Mouse (Mus musculus) lung, postnatal 0 days (tissue): ENCODE results near the gene 4930522H14Rik. TPM values are rescaled to one million over a fixed set of nuclear protein-coding genes. Genes with fewer than 3 reads are reported as not detected.

Experiments
- ATAC-seq: fragments of 200-750 bp; cut with Nextera tagmentation; 2 replicates; pipeline ENCODE4 v1.8.0; 2017; ENCODE audit warnings: moderate library complexity
- DNase-seq: peaks from one replicate; pipeline ENCODE4 v3.0.0-alpha.2; 2016; ENCODE audit warnings: low spot score
- H3K27ac ChIP-seq: fragments of 300-500 bp; sonication (generic); 2 replicates; pipeline ENCODE4 v1.5.1; 2014; ENCODE audit warnings: antibody characterized with exemption, mild to moderate bottlenecking, low read length, mixed read lengths
- H3K27me3 ChIP-seq: fragments of 300-500 bp; sonication (generic); replicated peaks from 2 replicates; pipeline ENCODE4 v1.6.1; 2014; ENCODE audit warnings: low read length, mixed read lengths; ENCODE audit not compliant: insufficient read depth
- H3K36me3 ChIP-seq: fragments of 300-500 bp; sonication (generic); 2 replicates; pipeline ENCODE4 v1.6.1; 2014; ENCODE audit warnings: low read length, mixed read lengths; ENCODE audit not compliant: insufficient read depth
- H3K4me1 ChIP-seq: fragments of 300-500 bp; sonication (generic); 2 replicates; pipeline ENCODE4 v1.6.1; 2014; ENCODE audit warnings: antibody characterized with exemption, low read depth, low read length, mixed read lengths; ENCODE audit not compliant: insufficient read depth
- H3K4me2 ChIP-seq: fragments of 300-500 bp; sonication (generic); replicated peaks from 2 replicates; pipeline ENCODE4 v1.6.1; 2014; ENCODE audit warnings: low read depth, mild to moderate bottlenecking, low read length, moderate library complexity, mixed read lengths
- H3K4me3 ChIP-seq: fragments of 300-500 bp; sonication (generic); 2 replicates; pipeline ENCODE4 v1.5.1; 2014; ENCODE audit warnings: low read depth, low read length
- H3K9ac ChIP-seq: fragments of 300-500 bp; sonication (generic); replicated peaks from 2 replicates; pipeline ENCODE4 v1.6.1; 2014; ENCODE audit warnings: low read depth, mild to moderate bottlenecking
- H3K9me3 ChIP-seq: fragments of 300-500 bp; sonication (generic); 2 replicates; pipeline ENCODE4 v1.6.1; 2016; ENCODE audit warnings: low read length, mixed read lengths
- CTCF ChIP-seq: IDR thresholded peaks from 2 replicates; pipeline ENCODE4 v1.5.1; 2016; ENCODE audit warnings: antibody characterized with exemption, mild to moderate bottlenecking
- EP300 ChIP-seq: IDR thresholded peaks from 2 replicates; pipeline ENCODE4 v1.6.1; 2016; ENCODE audit warnings: antibody characterized with exemption, mild to moderate bottlenecking, control low read depth
- WGBS: fragments of 180-500 bp; shearing (Covaris S2); extraction: QIAGEN DNeasy Blood & Tissue Kit; methylation state at CpG from one replicate; pipeline ENCODE4 v1.1.7; 2014; 5-methylcytosine and 5-hydroxymethylcytosine counted together
- polyA plus RNA-seq: library from polyadenylated mRNA; unstranded; fragments of >200 nt; fragmentation: Nextera tagmentation; extraction: Ambion mirVana; gene quantifications from 2 replicates; pipeline ENCODE4 v1.2.1, GENCODE M21; 2015

The 4930522H14Rik gene
- polyA plus RNA-seq, 1 experiment from 2014 or later, result not detected

DNA sequence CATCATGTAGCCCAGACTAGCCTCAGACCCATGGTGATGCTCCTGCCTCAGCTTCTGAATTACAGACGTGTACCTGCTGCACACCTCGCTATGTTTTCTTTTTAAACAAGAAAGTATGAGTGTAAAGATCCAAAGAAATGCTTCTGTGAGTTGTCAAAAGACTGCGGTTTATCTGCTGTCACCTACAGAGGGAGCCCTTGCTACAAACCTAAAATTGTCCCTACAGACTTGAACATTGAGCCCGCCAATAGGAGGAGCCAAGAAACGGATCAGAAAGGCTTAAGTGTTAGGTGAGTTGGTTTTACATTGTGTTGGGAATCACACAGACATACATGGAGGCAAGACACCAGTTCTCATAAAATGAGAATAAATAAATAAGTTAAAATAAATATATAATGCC, 26.2 kb downstream of the 4930522H14Rik start:
- TF ChIP-seq CTCF (peak; percentile 91), EP300 (no peak)
- DNase-seq, result peak; percentile 87
- Histone ChIP-seq H3K9ac (no peak overlapping the region), H3K27ac (no peak overlapping the region), H3K4me2 (no peak overlapping the region), H3K9me3 (no peaks in the 10 kb centered on the region), H3K4me3 (no peak overlapping the region), H3K36me3 (no peaks in the 10 kb centered on the region), H3K4me1 (no peaks in the 10 kb centered on the region), H3K27me3 (no peaks in the 10 kb centered on the region)
- WGBS, result 3% methylated on average over 5 of the region's 5 CpGs
- peak; percentile 43 for ATAC-seq

DNA sequence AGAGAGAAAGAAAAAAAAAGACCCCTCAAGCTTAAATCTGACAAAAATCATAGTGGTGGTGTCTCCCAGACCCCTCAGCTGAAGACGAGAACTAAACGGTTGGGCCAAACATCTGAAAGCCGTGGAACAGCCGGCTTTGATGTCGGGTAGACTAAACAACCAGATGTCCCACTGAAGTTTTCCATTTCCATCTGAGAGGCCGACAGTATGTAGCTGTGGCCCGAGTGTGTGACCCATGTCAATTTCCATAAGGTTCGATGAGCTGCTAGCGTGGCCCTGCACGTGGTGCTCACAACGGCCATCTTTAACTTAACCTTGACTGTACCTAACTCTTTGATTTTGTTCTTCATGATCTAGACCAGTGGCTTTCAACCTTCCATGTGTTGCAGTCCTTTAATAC, 32.6 kb downstream of the 4930522H14Rik start:
- H3K4me2 ChIP-seq, result no peak overlapping the region
- H3K4me3 ChIP-seq, result no peak overlapping the region
- no peak overlapping the region for H3K27ac ChIP-seq
- H3K9me3 ChIP-seq, result no peaks in the 10 kb centered on the region
- H3K4me1 ChIP-seq, result no peaks in the 10 kb centered on the region
- DNase-seq (no peak), ATAC-seq (no peak)
- H3K36me3 ChIP-seq, result no peaks in the 10 kb centered on the region
- H3K27me3 ChIP-seq, result no peaks in the 10 kb centered on the region
- WGBS, result 45% methylated on average over 11 of the region's 11 CpGs
- TF ChIP-seq CTCF (no peak), EP300 (no peak)
- no peak overlapping the region for H3K9ac ChIP-seq

DNA sequence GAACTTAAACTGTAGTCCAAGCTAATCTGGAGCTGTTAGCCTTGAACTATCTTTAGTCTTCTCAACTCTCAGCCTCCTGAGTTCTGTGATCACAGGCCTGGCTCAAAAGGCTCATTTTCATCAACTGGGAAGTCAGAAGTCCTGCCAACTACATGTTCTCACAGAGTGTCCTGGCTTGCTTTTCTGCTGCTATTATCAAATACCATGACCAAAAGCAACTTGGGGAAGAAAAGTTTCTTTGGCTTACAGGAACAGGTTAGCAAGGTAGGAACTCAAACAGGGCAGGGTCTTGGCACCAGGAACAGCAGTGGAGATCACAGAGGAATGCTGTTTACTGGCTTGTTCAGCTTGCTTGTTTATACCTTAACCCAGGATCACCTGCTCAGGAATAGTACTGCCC, 37.5 kb downstream of the 4930522H14Rik start:
- no peak for ATAC-seq
- TF ChIP-seq EP300, result no peak
- TF ChIP-seq CTCF, result no peak
- no peak overlapping the region for H3K9ac ChIP-seq
- no peaks in the 10 kb centered on the region for H3K4me1 ChIP-seq
- no peaks in the 10 kb centered on the region for H3K27me3 ChIP-seq
- no peak overlapping the region for H3K4me2 ChIP-seq
- DNase-seq, result no peak
- H3K9me3 ChIP-seq, result no peaks in the 10 kb centered on the region
- no peak overlapping the region for H3K27ac ChIP-seq
- no peak overlapping the region for H3K4me3 ChIP-seq
- H3K36me3 ChIP-seq, result no peaks in the 10 kb centered on the region

DNA sequence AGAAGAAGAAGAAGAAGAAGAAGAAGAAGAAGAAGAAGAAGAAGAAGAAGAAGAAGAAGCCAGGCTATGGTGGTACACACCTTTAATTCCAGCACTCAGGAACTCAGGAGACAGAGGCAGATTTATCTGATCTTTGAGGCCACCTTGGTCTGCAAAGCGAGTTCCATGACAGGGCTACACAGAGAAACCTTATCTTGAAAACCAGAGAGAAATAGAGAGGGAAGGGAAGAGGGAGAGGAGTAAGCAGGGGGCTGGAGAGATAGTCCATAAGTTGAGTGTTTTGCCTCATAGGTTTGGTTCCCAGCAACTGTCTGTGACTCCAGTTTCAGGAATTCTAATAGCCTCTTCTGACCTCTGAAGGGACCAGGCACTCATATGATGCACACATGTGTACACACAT, 42.3 kb downstream of the 4930522H14Rik start:
- H3K4me3 ChIP-seq, result no peak overlapping the region
- no peak overlapping the region for H3K9ac ChIP-seq
- no peaks in the 10 kb centered on the region for H3K36me3 ChIP-seq
- no peak for ATAC-seq
- no peak overlapping the region for H3K27ac ChIP-seq
- H3K27me3 ChIP-seq, result no peaks in the 10 kb centered on the region
- no peaks in the 10 kb centered on the region for H3K4me1 ChIP-seq
- no peak for TF ChIP-seq CTCF
- no peak for TF ChIP-seq EP300
- no peak for DNase-seq
- H3K4me2 ChIP-seq, result no peak overlapping the region
- 44% methylated on average over 1 of the region's 1 CpGs for WGBS
- H3K9me3 ChIP-seq, result no peaks in the 10 kb centered on the region

DNA sequence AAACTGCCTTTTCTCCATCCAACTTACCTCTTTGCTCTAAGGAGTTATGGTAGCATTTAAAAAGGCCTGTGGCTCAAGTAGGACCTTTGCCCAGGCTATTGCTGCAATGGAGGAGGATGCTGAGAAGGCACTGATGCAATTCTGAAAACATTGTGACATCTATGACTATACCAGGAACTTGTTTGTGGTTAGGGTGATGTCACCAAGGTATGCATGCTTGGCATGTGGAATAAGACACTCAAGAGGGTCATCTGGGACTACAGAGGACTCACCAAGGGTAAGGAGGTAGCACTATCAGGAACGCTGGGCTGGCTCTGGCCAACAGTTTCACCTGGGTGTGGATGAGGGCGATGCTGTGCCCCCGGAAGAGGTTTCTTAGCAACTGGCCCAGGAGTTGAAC, 46.5 kb downstream of the 4930522H14Rik start, which contains the start of gene Rnf11:
Gene Rnf11, minus strand, starts transcription at position 108 of the 400 bp plus-strand sequence.
- ATAC-seq, result peak; percentile 62

DNA sequence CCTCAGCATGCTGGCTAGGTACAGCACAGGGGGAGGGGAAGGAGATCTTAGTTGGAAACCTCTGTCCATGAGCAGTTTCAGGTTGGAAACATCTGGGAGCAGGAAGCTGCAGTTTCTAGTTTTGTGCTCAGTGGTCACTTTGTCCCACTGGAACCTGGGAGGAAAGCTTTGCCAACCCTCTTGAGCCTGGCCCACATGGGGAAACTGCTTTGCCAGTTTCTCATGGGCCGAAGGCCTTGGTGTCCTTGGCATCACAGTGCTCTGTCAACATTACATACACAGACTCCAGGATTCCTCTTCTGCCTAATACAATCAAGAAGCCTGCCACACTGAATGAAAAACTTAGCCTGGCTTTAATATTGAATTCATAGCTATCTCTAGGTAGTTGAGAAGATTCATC, 48.4 kb downstream of the 4930522H14Rik start:
- ATAC-seq (no peak), DNase-seq (no peak)
- Histone ChIP-seq H3K9ac (no peak overlapping the region), H3K27ac (no peak overlapping the region), H3K4me1 (no peaks in the 10 kb centered on the region), H3K27me3 (no peaks in the 10 kb centered on the region), H3K4me3 (no peak overlapping the region), H3K4me2 (no peak overlapping the region), H3K9me3 (no peaks in the 10 kb centered on the region), H3K36me3 (no peaks in the 10 kb centered on the region)
- no peak for TF ChIP-seq CTCF
- TF ChIP-seq EP300, result no peak
- WGBS, result 88% methylated on average over 1 of the region's 1 CpGs

More for the DNA sequence above, 46.5 kb downstream of the 4930522H14Rik start, which contains the start of gene Rnf11:
- TF ChIP-seq CTCF (no peak), EP300 (peak; percentile 15; the same call in 1 of the 2 replicates)
- Histone ChIP-seq H3K36me3 (no peaks in the 10 kb centered on the region), H3K4me1 (no peaks in the 10 kb centered on the region), H3K9ac (no peak within 1 kb of the TSS), H3K27ac (no peak within 1 kb of the TSS), H3K4me3 (no peak within 1 kb of the TSS), H3K27me3 (no peaks in the 10 kb centered on the region), H3K4me2 (no peak within 1 kb of the TSS), H3K9me3 (no peaks in the 10 kb centered on the region)
- DNase-seq, result peak; percentile 63
- WGBS, result 55% methylated on average over 3 of the region's 3 CpGs

DNA sequence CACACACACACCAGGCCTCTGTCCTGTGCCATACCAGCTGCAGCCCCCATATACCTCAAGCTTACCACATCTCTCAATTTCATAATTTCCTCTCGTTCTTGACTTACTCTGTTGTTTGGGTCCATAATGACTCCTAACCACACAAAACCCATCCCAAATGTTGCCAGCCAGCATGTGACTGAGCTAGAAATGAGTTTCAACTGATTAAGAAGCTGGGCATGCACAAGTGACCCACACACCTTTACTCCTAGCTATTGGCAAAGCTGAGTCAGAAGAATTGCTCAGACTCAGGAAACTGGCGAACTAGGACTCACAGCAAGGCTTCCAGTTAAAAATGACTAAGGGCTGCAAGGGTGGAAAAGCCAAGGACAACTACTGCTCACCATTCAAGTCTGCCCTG, 49.7 kb downstream of the 4930522H14Rik start:
- no peak for ATAC-seq
- Histone ChIP-seq H3K36me3 (no peaks in the 10 kb centered on the region), H3K9me3 (no peaks in the 10 kb centered on the region), H3K4me2 (no peak overlapping the region), H3K27ac (no peak overlapping the region), H3K4me3 (no peak overlapping the region), H3K9ac (no peak overlapping the region), H3K27me3 (no peaks in the 10 kb centered on the region), H3K4me1 (no peaks in the 10 kb centered on the region)
- DNase-seq, result no peak
- 81% methylated on average over 2 of the region's 2 CpGs for WGBS
- TF ChIP-seq CTCF, result no peak
- TF ChIP-seq EP300, result no peak
